ENCODE assay signal across 7 mouse cellular contexts in the genomic region with DNA sequence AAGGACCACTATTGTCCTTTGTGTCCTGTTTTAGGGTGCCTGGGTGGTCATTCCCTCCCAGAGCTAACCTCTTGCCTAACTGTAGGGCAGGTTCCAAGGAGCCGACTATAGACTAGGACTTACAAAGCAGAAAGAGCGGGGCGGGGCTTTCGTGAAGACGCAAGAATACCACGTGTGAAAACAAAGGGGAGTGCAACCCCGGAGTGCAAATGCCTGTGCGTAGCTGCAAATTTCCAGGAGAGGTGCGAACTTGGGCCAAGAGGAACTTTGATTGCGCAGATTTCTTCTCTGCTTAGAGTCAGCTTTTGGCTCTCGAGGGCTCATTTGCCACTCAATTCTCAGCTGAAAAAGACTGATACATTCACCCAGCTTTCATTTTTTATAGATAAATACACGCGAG. TPM values are rescaled to one million over a fixed set of nuclear protein-coding genes. Genes with fewer than 3 reads are reported as not detected.
A peak's percentile ranks its signal among the peaks of the same experiment; 100 is the strongest.
DNase-seq lines count a peak whose midpoint lies in the region; ATAC-seq and TF ChIP-seq lines count a peak whose summit lies in the region.

No protein-coding gene starts in this region.

- H3K9ac ChIP-seq in ES-E14 (ENCODE audit: insufficient read depth, low read depth, low read length, poor library complexity, severe bottlenecking): no peak overlapping the region; the same call in 1 of the 2 replicates
- peak overlapping the region; percentile 52 for H3K9ac ChIP-seq in embryonic facial prominence, embryonic 11.5 days (replicated peaks; ENCODE audit: low read length)
- 0 out of 2 replicates have a peak overlapping the region, but pooled peaks have one; percentile 22 for H3K9ac ChIP-seq in heart, postnatal 0 days (replicated peaks; ENCODE audit: low read depth, low read length)

- H3K4me2 ChIP-seq in embryonic facial prominence, embryonic 11.5 days (ENCODE audit: low read depth, low read length): peak overlapping the region; percentile 78
- H3K4me2 ChIP-seq in heart, postnatal 0 days (ENCODE audit: low read depth, low read length): peak overlapping the region; percentile 76

- H3K27me3 ChIP-seq in embryonic facial prominence, embryonic 11.5 days (ENCODE audit: control insufficient read depth, insufficient read depth, low read length): no peaks in the 10 kb centered on the region
- H3K27me3 ChIP-seq in heart, postnatal 0 days (ENCODE audit: control insufficient read depth, insufficient read depth, low read length): no peaks in the 10 kb centered on the region

- no peak for TF ChIP-seq CTCF in heart, postnatal 0 days (IDR thresholded peaks at IDR 0.05; ENCODE audit: low read depth)

- no peak for TF ChIP-seq EP300 in heart, postnatal 0 days (IDR thresholded peaks at IDR 0.05; ENCODE audit: low read depth)

- H3K36me3 ChIP-seq in ES-E14 (ENCODE audit: control insufficient read depth, insufficient read depth, low read length, poor library complexity, severe bottlenecking) (no peaks in the 10 kb centered on the region), macrophage (ENCODE audit: inconsistent target) (no peaks in the 10 kb centered on the region)
- no peaks in the 10 kb centered on the region; the same call in 1 of the 2 replicates for H3K36me3 ChIP-seq in embryonic facial prominence, embryonic 11.5 days (replicated peaks; ENCODE audit: control insufficient read depth, insufficient read depth, low read depth, low read length)
- peaks cover 19% of the 10 kb centered on the region for H3K36me3 ChIP-seq in heart, postnatal 0 days (replicated peaks; ENCODE audit: control insufficient read depth, insufficient read depth, low read length)

- peak overlapping the region; percentile 50 to 91; a peak in 3 of 4 replicates for H3K4me3 ChIP-seq in ES-E14 (ENCODE audit: insufficient read depth in 1 of 2, low read depth in 1 of 2, low read length in 2 of 2, poor library complexity in 1 of 2, severe bottlenecking in 1 of 2)
- peak overlapping the region; percentile 78 for H3K4me3 ChIP-seq in embryonic facial prominence, embryonic 11.5 days (ENCODE audit: low read depth, low read length)
- H3K4me3 ChIP-seq in heart, postnatal 0 days (ENCODE audit: low read depth, low read length): peak overlapping the region; percentile 89
- H3K4me3 ChIP-seq in macrophage (ENCODE audit: inconsistent target): peak overlapping the region; percentile 60

- no peaks in the 10 kb centered on the region for H3K9me3 ChIP-seq in ES-E14 (ENCODE audit: control insufficient read depth, insufficient read depth, low read depth, low read length)
- H3K9me3 ChIP-seq in embryonic facial prominence, embryonic 11.5 days (replicated peaks; ENCODE audit: control insufficient read depth, low read length): no peaks in the 10 kb centered on the region
- H3K9me3 ChIP-seq in heart, postnatal 0 days (replicated peaks; ENCODE audit: control insufficient read depth, low read length): no peaks in the 10 kb centered on the region

- WGBS in embryonic facial prominence, embryonic 11.5 days: 1% methylated on average over 13 of the region's 13 CpGs
- under 1% methylated on average over 13 of the region's 13 CpGs for WGBS in heart, postnatal 0 days
- 2% methylated on average over 13 of the region's 13 CpGs for WGBS in macrophage (ENCODE audit: missing documents)

- H3K27ac ChIP-seq in ES-E14 (ENCODE audit: insufficient read depth, low read depth, low read length, poor library complexity, severe bottlenecking) (no peak overlapping the region), macrophage (no peak overlapping the region)
- no peak overlapping the region for H3K27ac ChIP-seq in embryonic facial prominence, embryonic 11.5 days (replicated peaks; ENCODE audit: low read depth, low read length)
- no peak overlapping the region for H3K27ac ChIP-seq in heart, postnatal 0 days (ENCODE audit: low read depth)

- ATAC-seq in embryonic facial prominence, embryonic 11.5 days (replicated peaks; ENCODE audit: insufficient number of reproducible peaks, low FRiP score, low TSS enrichment, low read depth): peak; percentile 54; the same call in 1 of the 2 replicates
- ATAC-seq in heart, postnatal 0 days (ENCODE audit: insufficient read depth, low read depth): peak; percentile 39

- DNase-seq in ES-E14 (ENCODE audit: low read depth, low spot score): peak; percentile 47
- DNase-seq in adrenal gland, postnatal 10 days: peak; percentile 74
- peak; percentile 87 for DNase-seq in embryonic facial prominence, embryonic 11.5 days (ENCODE audit: low spot score)
- DNase-seq in heart, postnatal 0 days (ENCODE audit: low spot score): peak; percentile 55
- peak; percentile 74 for DNase-seq in kidney, postnatal 14 days
- peak; percentile 58 for DNase-seq in right cerebral cortex, postnatal 4 days

- in situ Hi-C loops in ES-E14 (cut with MboI; ENCODE audit: low sequenced_read_pairs in 2 of 2, unreplicated experiment in 2 of 2): no loop called here

- H3K4me1 ChIP-seq in ES-E14 (ENCODE audit: control insufficient read depth in 2 of 2, insufficient read depth in 2 of 2, low read length in 2 of 2, poor library complexity in 1 of 2): peaks cover 0 to 6% of the 10 kb centered on the region in 2 experiments; a peak in 1 of 4 replicates
- no peaks in the 10 kb centered on the region; the same call in none of the 2 replicates for H3K4me1 ChIP-seq in embryonic facial prominence, embryonic 11.5 days (ENCODE audit: control insufficient read depth, insufficient read depth, low read length)
- H3K4me1 ChIP-seq in heart, postnatal 0 days (ENCODE audit: control insufficient read depth, insufficient read depth): peaks cover 23% of the 10 kb centered on the region

- no peaks in the 10 kb centered on the region for H3K79me2 ChIP-seq in macrophage (ENCODE audit: inconsistent target)

TF ChIP-seq in ES-E14, 5 proteins besides CTCF, POLR2A, EP300 and RAD21:
- TF ChIP-seq ZC3H11A (IDR thresholded peaks at IDR 0.05; ENCODE audit: borderline replicate concordance, low read depth, low read length): no peak

RNA-seq across cellular contexts. Expression of a gene that starts 0.5 kb away (rescaled TPM):
- 2.3 and 2.4 TPM in 2 replicates for total RNA-seq in ES-E14 (2012; rRNA removed)
- 1 to 10 TPM; 6.5 to 6.8 TPM for total RNA-seq in adrenal gland, postnatal 10 days (2021)
- polyA plus RNA-seq in embryonic facial prominence, embryonic 11.5 days (2014; fragmentation: Nextera tagmentation; extraction: Ambion mirVana): 4.5 and 5.4 TPM in 2 replicates
- 3.7 and 22.0 TPM in 2 replicates for total RNA-seq in heart, postnatal 0 days (2014; rRNA removed; ENCODE audit: low replicate concordance)
- 1.3 and 2.0 TPM in 2 replicates for polyA plus RNA-seq in heart, postnatal 0 days (2015; fragmentation: Nextera tagmentation; extraction: Ambion mirVana)
- 10 to 100 TPM in 9 of 26 experiments, 1 to 10 TPM in 16, under 1 TPM in 1; 0.81 to 20.7 (median 8.2) TPM for total RNA-seq in macrophage (2018; cell fraction: chromatin; rRNA removed)
- total RNA-seq in macrophage (2018; cell fraction: cytosol; rRNA removed): 1 to 10 TPM in 18 of 26 experiments, under 1 TPM in 8; 0.28 to 5.3 (median 2.3) TPM
- 10 to 100 TPM in 1 of 26 experiments, 1 to 10 TPM in 23, under 1 TPM in 2; 0.61 to 15.0 (median 3.5) TPM for total RNA-seq in macrophage (2018; cell fraction: nucleus; rRNA removed)
- 1.9 to 4.8 TPM (median 2.1 TPM) in 3 replicates for polyA plus RNA-seq in macrophage (2018)

RNA-seq across cellular contexts. Expression of a gene that starts 34.5 kb away (rescaled TPM):
- total RNA-seq in ES-E14 (2012; rRNA removed): 135 and 170 TPM in 2 replicates
- 10 to 100 TPM; 76.2 to 86.8 TPM for total RNA-seq in adrenal gland, postnatal 10 days (2021)
- polyA plus RNA-seq in embryonic facial prominence, embryonic 11.5 days (2014; fragmentation: Nextera tagmentation; extraction: Ambion mirVana): 30.4 and 32.6 TPM in 2 replicates
- 39.8 and 88.5 TPM in 2 replicates for total RNA-seq in heart, postnatal 0 days (2014; rRNA removed; ENCODE audit: low replicate concordance)
- 22.6 and 23.6 TPM in 2 replicates for polyA plus RNA-seq in heart, postnatal 0 days (2015; fragmentation: Nextera tagmentation; extraction: Ambion mirVana)
- 1,000 to 10,000 TPM in 19 of 26 experiments, 100 to 1,000 TPM in 7; 688 to 3,418 (median 1,422) TPM for total RNA-seq in macrophage (2018; cell fraction: chromatin; rRNA removed)
- total RNA-seq in macrophage (2018; cell fraction: cytosol; rRNA removed): 100 to 1,000 TPM; 187 to 587 (median 339) TPM
- 1,000 to 10,000 TPM in 10 of 26 experiments, 100 to 1,000 TPM in 16; 382 to 1,913 (median 872) TPM for total RNA-seq in macrophage (2018; cell fraction: nucleus; rRNA removed)
- 294 to 476 TPM (median 316 TPM) in 3 replicates for polyA plus RNA-seq in macrophage (2018)

RNA-seq across cellular contexts. Expression of a gene that starts 40.8 kb away (rescaled TPM):
- total RNA-seq in ES-E14 (2012; rRNA removed): 38.2 and 41.5 TPM in 2 replicates
- 10 to 100 TPM; 24.9 to 27.1 TPM for total RNA-seq in adrenal gland, postnatal 10 days (2021)
- polyA plus RNA-seq in embryonic facial prominence, embryonic 11.5 days (2014; fragmentation: Nextera tagmentation; extraction: Ambion mirVana): 33.0 and 38.8 TPM in 2 replicates
- 22.4 and 23.2 TPM in 2 replicates for total RNA-seq in heart, postnatal 0 days (2014; rRNA removed; ENCODE audit: low replicate concordance)
- 11.4 and 12.4 TPM in 2 replicates for polyA plus RNA-seq in heart, postnatal 0 days (2015; fragmentation: Nextera tagmentation; extraction: Ambion mirVana)
- total RNA-seq in macrophage (2018; cell fraction: chromatin; rRNA removed): 10 to 100 TPM in 17 of 26 experiments, 1 to 10 TPM in 9; 3.9 to 28.9 (median 12.6) TPM
- 1 to 10 TPM; 3.0 to 9.6 (median 7.7) TPM for total RNA-seq in macrophage (2018; cell fraction: cytosol; rRNA removed)
- 10 to 100 TPM in 12 of 26 experiments, 1 to 10 TPM in 14; 2.8 to 18.4 (median 9.4) TPM for total RNA-seq in macrophage (2018; cell fraction: nucleus; rRNA removed)
- 4.5 to 12.1 TPM (median 8.8 TPM) in 3 replicates for polyA plus RNA-seq in macrophage (2018)

RNA-seq across cellular contexts. Expression of a gene that starts 44.6 kb away (rescaled TPM):
- 17.4 and 23.2 TPM in 2 replicates for total RNA-seq in ES-E14 (2012; rRNA removed)
- total RNA-seq in adrenal gland, postnatal 10 days (2021): 1 to 10 TPM; 4.0 to 4.7 TPM
- 7.3 and 8.5 TPM in 2 replicates for polyA plus RNA-seq in embryonic facial prominence, embryonic 11.5 days (2014; fragmentation: Nextera tagmentation; extraction: Ambion mirVana)
- 5.5 and 17.6 TPM in 2 replicates for total RNA-seq in heart, postnatal 0 days (2014; rRNA removed; ENCODE audit: low replicate concordance)
- polyA plus RNA-seq in heart, postnatal 0 days (2015; fragmentation: Nextera tagmentation; extraction: Ambion mirVana): 4.2 and 4.4 TPM in 2 replicates
- 1 to 10 TPM in 13 of 26 experiments, not detected in 13; 1.4 to 4.9 (median 2.9) TPM for total RNA-seq in macrophage (2018; cell fraction: chromatin; rRNA removed)
- 1 to 10 TPM in 11 of 26 experiments, under 1 TPM in 15; 0.41 to 1.8 (median 0.83) TPM for total RNA-seq in macrophage (2018; cell fraction: cytosol; rRNA removed)
- 1 to 10 TPM in 23 of 26 experiments, under 1 TPM in 1, not detected in 2; 0.81 to 7.3 (median 2.8) TPM for total RNA-seq in macrophage (2018; cell fraction: nucleus; rRNA removed)
- 0.94 to 1.9 TPM in 2 of 3 replicates, not detected in the other for polyA plus RNA-seq in macrophage (2018)
